Mouse (Mus musculus) limb, embryonic 15.5 days (tissue): ENCODE measurements around the gene Olfr875. TPM values are rescaled to one million over a fixed set of nuclear protein-coding genes. Genes with fewer than 3 reads are reported as not detected.

Experiments
- ATAC-seq: fragments of 200-750 bp; cut with Nextera tagmentation; 2 replicates; pipeline ENCODE4 v1.8.0; 2017; ENCODE audit warnings: low read depth, moderate TSS enrichment; ENCODE audit not compliant: insufficient number of reproducible peaks, low FRiP score, low TSS enrichment
- H3K27ac ChIP-seq: fragments of 300-500 bp; sonication (generic); 2 replicates; pipeline ENCODE4 v1.5.1; 2015; ENCODE audit warnings: moderate library complexity, mild to moderate bottlenecking, inconsistent platforms
- H3K27me3 ChIP-seq: fragments of 300-500 bp; sonication (generic); 2 replicates; pipeline ENCODE4 v1.6.1; 2015; ENCODE audit warnings: inconsistent platforms
- H3K36me3 ChIP-seq: fragments of 300-500 bp; sonication (generic); 2 replicates; pipeline ENCODE4 v1.6.1; 2015; ENCODE audit warnings: inconsistent platforms
- H3K4me1 ChIP-seq: fragments of 300-500 bp; sonication (generic); 2 replicates; pipeline ENCODE4 v1.6.1; 2015; ENCODE audit warnings: inconsistent platforms
- H3K4me2 ChIP-seq: fragments of 300-500 bp; sonication (generic); 2 replicates; pipeline ENCODE4 v1.6.1; 2015; ENCODE audit warnings: mild to moderate bottlenecking, inconsistent platforms
- H3K4me3 ChIP-seq: fragments of 300-500 bp; sonication (generic); 2 replicates; pipeline ENCODE4 v1.5.1; 2015; ENCODE audit warnings: mild to moderate bottlenecking, inconsistent platforms
- H3K9ac ChIP-seq: fragments of 300-500 bp; sonication (generic); 2 replicates; pipeline ENCODE4 v1.6.1; 2015; ENCODE audit warnings: inconsistent platforms
- H3K9me3 ChIP-seq: fragments of 300-500 bp; sonication (generic); 2 replicates; pipeline ENCODE4 v1.6.1; 2016; ENCODE audit warnings: inconsistent platforms
- WGBS: fragments of 180-500 bp; shearing (Covaris S2); methylation state at CpG from one replicate; pipeline ENCODE4 v1.1.7; 2015; 5-methylcytosine and 5-hydroxymethylcytosine counted together
- polyA plus RNA-seq: library from polyadenylated mRNA; unstranded; fragments of >200 nt; fragmentation: Nextera tagmentation; extraction: Ambion mirVana; gene quantifications from 2 replicates; pipeline ENCODE4 v1.2.1, GENCODE M21; 2015

Gene Olfr875
- polyA plus RNA-seq, 1 experiment from 2014 or later, result not detected

DNA sequence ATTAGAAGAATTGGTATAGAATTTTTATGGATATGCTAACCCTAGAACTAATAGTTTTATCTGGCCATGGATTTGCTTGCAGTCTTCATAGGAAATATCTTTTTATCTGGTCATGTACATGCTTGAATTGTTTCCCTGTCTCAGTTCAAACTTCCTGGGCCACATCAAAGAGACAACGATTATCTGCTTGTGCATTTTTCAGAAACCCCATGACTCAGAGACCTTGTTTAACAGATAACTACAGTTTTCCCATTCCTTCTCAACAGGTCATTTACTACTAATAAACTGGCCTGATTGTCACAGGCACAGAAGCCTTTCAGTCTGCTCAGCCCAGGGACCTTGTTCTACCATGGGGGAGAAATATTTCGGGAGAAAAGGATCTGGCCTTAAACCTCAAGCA, 14.8 kb downstream of the Olfr875 start:
- Histone ChIP-seq H3K4me2 (no peak overlapping the region), H3K4me1 (peaks cover 7% of the 10 kb centered on the region; the same call in 1 of the 2 replicates), H3K27me3 (no peaks in the 10 kb centered on the region), H3K27ac (no peak overlapping the region), H3K9me3 (no peaks in the 10 kb centered on the region), H3K4me3 (no peak overlapping the region), H3K9ac (no peak overlapping the region), H3K36me3 (no peaks in the 10 kb centered on the region)
- 76% methylated on average over 2 of the region's 2 CpGs for WGBS
- ATAC-seq, result no peak

DNA sequence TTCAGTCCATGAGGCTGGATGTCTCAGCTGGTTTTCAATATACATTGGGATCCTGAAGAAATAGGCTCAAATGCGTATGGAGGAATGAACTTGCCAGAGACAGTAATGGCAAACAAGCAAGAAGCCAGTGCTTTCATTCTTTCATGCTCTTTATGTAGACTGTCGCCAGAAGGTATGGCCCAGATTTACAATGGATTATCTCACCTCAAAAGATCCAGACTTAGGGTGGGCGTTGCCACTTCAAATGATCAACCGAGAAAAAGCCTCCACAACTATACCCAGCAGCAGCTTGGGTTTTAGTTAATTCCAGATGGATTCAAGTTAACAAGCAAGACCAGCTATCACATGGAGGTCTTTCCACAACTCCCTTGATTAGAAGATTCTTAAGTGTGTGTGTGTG, 30.4 kb downstream of the Olfr875 start:
- no peaks in the 10 kb centered on the region for H3K4me1 ChIP-seq
- no peak overlapping the region for H3K9ac ChIP-seq
- no peak overlapping the region for H3K27ac ChIP-seq
- no peak overlapping the region for H3K4me2 ChIP-seq
- H3K4me3 ChIP-seq, result no peak overlapping the region
- H3K9me3 ChIP-seq, result no peaks in the 10 kb centered on the region
- H3K36me3 ChIP-seq, result no peaks in the 10 kb centered on the region
- no peak for ATAC-seq
- H3K27me3 ChIP-seq, result no peaks in the 10 kb centered on the region
- WGBS, result 47% methylated on average over 4 of the region's 4 CpGs

DNA sequence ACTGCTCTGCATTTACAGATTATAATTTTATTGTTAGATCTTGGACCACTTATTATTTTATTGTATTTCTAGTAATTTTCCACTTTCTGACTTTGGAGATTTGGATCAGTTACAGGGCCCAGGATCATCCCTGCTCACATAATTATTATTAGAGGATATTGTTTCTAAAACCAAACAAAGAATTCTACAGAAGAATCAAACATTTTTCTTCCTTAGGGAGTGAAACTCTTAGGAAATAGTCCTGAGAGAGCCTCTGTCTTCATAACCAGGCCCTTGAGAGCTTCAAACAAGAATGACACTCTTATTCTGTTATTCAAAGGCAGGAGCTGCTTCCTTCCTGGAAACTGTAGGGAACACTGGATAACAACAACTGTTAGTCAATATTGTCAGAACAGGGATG, 31.1 kb downstream of the Olfr875 start, which contains the start of gene Olfr876:
Gene Olfr876 (plus strand): TSS at position 301 of the 400 bp plus-strand sequence.
- no peaks in the 10 kb centered on the region for H3K4me1 ChIP-seq
- no peaks in the 10 kb centered on the region for H3K9me3 ChIP-seq
- H3K4me3 ChIP-seq, result no peak within 1 kb of the TSS
- no peak within 1 kb of the TSS for H3K9ac ChIP-seq
- H3K4me2 ChIP-seq, result no peak within 1 kb of the TSS
- no peaks in the 10 kb centered on the region for H3K27me3 ChIP-seq
- H3K27ac ChIP-seq, result no peak within 1 kb of the TSS
- no peak for ATAC-seq
- H3K36me3 ChIP-seq, result no peaks in the 10 kb centered on the region

DNA sequence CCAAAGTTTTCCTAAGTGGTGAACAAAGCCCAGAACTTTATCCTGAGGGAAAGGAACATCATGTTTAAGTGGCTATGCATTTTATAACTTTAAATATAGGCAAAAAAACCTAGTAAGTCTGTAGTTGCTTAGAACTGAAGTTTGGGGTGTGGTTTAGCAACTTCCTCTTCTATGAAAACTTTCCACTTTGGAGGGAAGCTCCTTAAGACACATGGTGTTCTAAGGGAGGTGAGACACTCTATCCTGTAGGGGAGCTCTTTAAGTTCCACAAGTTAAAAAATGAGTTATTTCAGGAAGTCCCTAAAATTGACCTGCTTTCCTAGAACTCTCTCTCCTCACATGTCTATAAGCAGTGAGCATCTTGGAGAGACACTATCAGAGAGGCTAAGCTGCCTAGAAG, 35.6 kb downstream of the Olfr875 start:
- no peaks in the 10 kb centered on the region for H3K27me3 ChIP-seq
- H3K4me3 ChIP-seq, result no peak overlapping the region
- H3K4me2 ChIP-seq, result no peak overlapping the region
- H3K4me1 ChIP-seq, result no peaks in the 10 kb centered on the region
- H3K27ac ChIP-seq, result no peak overlapping the region
- no peak for ATAC-seq
- H3K9ac ChIP-seq, result no peak overlapping the region
- H3K36me3 ChIP-seq, result no peaks in the 10 kb centered on the region
- no peaks in the 10 kb centered on the region for H3K9me3 ChIP-seq

DNA sequence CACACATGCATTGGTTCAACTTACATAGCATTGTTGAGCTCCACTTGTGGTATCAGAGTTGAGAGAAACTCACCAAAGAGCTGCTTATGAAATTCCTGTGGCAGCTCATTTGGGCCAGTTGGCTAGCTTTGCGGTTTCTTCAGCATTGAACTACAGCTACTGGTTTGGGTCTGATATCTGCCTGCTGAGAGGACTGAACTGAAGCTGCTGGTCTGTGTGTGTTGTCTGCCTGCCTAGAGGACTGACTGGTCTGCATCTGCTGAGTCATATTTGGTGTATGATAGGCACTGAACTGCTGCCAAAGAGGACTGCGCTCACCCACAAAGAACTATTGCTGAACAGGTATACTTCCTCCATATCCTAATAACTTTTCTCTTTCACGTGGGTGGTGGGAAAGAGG, 36.8 kb downstream of the Olfr875 start:
- H3K27me3 ChIP-seq, result no peaks in the 10 kb centered on the region
- H3K4me1 ChIP-seq, result no peaks in the 10 kb centered on the region
- no peak overlapping the region for H3K27ac ChIP-seq
- H3K4me2 ChIP-seq, result no peak overlapping the region
- H3K9ac ChIP-seq, result no peak overlapping the region
- no peak overlapping the region for H3K4me3 ChIP-seq
- 74% methylated on average over 3 of the region's 3 CpGs for WGBS
- H3K36me3 ChIP-seq, result no peaks in the 10 kb centered on the region
- H3K9me3 ChIP-seq, result no peaks in the 10 kb centered on the region
- no peak for ATAC-seq

DNA sequence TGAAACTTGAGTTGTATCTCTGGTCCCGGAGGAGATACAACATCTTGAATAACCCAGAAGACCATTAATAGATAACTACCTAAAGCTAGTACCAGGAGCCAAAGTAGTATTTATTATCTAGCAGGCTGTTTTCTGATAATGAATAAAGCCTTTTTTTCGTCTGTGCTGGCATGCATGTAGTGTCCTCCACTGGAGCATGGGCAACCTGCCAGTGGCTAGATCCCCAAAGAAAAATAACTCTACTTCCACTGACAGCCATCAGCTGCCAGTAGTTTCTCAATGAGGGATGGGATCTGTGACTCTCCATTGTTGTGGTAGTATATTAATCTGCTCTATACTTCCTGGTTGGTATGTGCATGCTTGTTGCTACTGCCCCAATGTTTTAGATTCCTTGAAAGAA, 37.3 kb downstream of the Olfr875 start:
- Histone ChIP-seq H3K4me2 (no peak overlapping the region), H3K36me3 (no peaks in the 10 kb centered on the region), H3K27ac (no peak overlapping the region), H3K9ac (no peak overlapping the region), H3K4me1 (no peaks in the 10 kb centered on the region), H3K4me3 (no peak overlapping the region), H3K27me3 (no peaks in the 10 kb centered on the region), H3K9me3 (no peaks in the 10 kb centered on the region)
- no peak for ATAC-seq
- 67% methylated on average over 2 of the region's 2 CpGs for WGBS

DNA sequence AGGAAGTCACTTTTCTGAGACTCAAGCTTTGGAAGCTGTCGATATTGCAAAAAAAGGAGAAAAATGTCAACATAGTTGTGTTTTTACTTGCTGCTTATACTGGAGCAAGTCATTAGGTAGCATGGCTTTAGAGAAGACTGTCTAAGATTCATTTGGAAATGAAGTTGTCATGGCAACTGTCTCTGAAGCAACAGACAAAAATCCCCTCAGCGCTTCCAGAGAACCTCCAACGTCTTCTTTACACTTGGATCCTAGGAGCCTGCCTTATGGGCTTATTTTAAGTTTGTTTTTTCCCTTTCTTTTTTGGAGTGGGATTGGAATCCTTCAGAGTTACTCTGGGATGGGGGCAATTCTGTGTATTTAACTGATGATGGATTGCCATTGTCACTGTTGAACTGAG, 43.0 kb downstream of the Olfr875 start:
- 81% methylated on average over 3 of the region's 3 CpGs for WGBS
- no peak for ATAC-seq
- no peak overlapping the region for H3K4me2 ChIP-seq

More for the DNA sequence above, 43.0 kb downstream of the Olfr875 start:
- Histone ChIP-seq H3K9me3 (no peaks in the 10 kb centered on the region), H3K4me3 (no peak overlapping the region), H3K36me3 (no peaks in the 10 kb centered on the region), H3K9ac (no peak overlapping the region), H3K4me1 (no peaks in the 10 kb centered on the region), H3K27me3 (no peaks in the 10 kb centered on the region), H3K27ac (no peak overlapping the region)

Other genes starting within 250 kb of the Olfr875 start
- 50.2 and 60.0 TPM in 2 replicates for gene Esam, start 243.8 kb upstream of the Olfr875 start, polyA plus RNA-seq
- gene Vsig2, start 232.6 kb upstream of the Olfr875 start, polyA plus RNA-seq, result 0.83 and 2.0 TPM in 2 replicates
- gene Nrgn, start 219.0 kb upstream of the Olfr875 start, polyA plus RNA-seq, result 6.2 and 7.4 TPM in 2 replicates
- 9.9 and 13.1 TPM in 2 replicates for gene Siae, start 216.2 kb upstream of the Olfr875 start, polyA plus RNA-seq
- gene Spa17, start 158.1 kb upstream of the Olfr875 start, polyA plus RNA-seq, result 5.1 and 5.5 TPM in 2 replicates
- gene Tbrg1, start 114.5 kb upstream of the Olfr875 start, polyA plus RNA-seq, result 204 and 207 TPM in 2 replicates
- 25.4 and 26.3 TPM in 2 replicates for gene Panx3, start 102.6 kb upstream of the Olfr875 start, polyA plus RNA-seq
- not detected in 2 replicates for gene Olfr160, start 55.6 kb upstream of the Olfr875 start, polyA plus RNA-seq
- not detected in 2 replicates for gene Olfr874, start 26.8 kb upstream of the Olfr875 start, polyA plus RNA-seq
- not detected in 2 replicates for gene Olfr876, start 31.2 kb downstream of the Olfr875 start, polyA plus RNA-seq
- gene Olfr877, start 82.4 kb downstream of the Olfr875 start, polyA plus RNA-seq, result not detected in 2 replicates
- gene Olfr145, start 124.9 kb downstream of the Olfr875 start, polyA plus RNA-seq, result not detected in 2 replicates
- not detected in 2 replicates for gene Olfr878, start 146.0 kb downstream of the Olfr875 start, polyA plus RNA-seq
- not detected in 2 replicates for gene Olfr881, start 220.0 kb downstream of the Olfr875 start, polyA plus RNA-seq